Mouse (Mus musculus): ENCODE results near the gene Slc28a2. TPM values are rescaled to one million over a fixed set of nuclear protein-coding genes. Genes with fewer than 3 reads are reported as not detected.
"Not testable (repeated sequence)": the region's sequence is repeated elsewhere in the genome, so short reads cannot be mapped to it uniquely, and the experiment has no call there.

The Slc28a2 gene
- polyA plus RNA-seq, 1 experiment, result 25.8 TPM

GRCm38 (mm10) chr2:122382121-122382520, 44.2 kb upstream of the Slc28a2 start:
- Histone ChIP-seq H3K27ac (ENCODE audit: control insufficient read depth, insufficient read depth, low read depth, low read length, poor library complexity) (no peak overlapping the region), H3K4me3 (replicated peaks; ENCODE audit: control insufficient read depth, low read depth, low read length) (no peak overlapping the region), H3K4me1 (ENCODE audit: control insufficient read depth, insufficient read depth, low read length) (no peaks in the 10 kb centered on the region)
- 60% methylated on average over 6 of the region's 6 CpGs for WGBS
- no peak for TF ChIP-seq POLR2A (IDR thresholded peaks at IDR 0.05; ENCODE audit: borderline replicate concordance, control insufficient read depth, low read depth, low read length)

- TF ChIP-seq CTCF (IDR thresholded peaks at IDR 0.05; ENCODE audit: control insufficient read depth, insufficient read depth, low read length), result no peak
- no peak for TF ChIP-seq POLR2A (IDR thresholded peaks at IDR 0.05; ENCODE audit: borderline replicate concordance, control insufficient read depth, low read depth, low read length)
- no peak overlapping the region for H3K27ac ChIP-seq (ENCODE audit: control insufficient read depth, insufficient read depth, low read depth, low read length, poor library complexity)
- H3K4me3 ChIP-seq (replicated peaks; ENCODE audit: control insufficient read depth, low read depth, low read length), result no peak overlapping the region
- 48% methylated on average over 3 of the region's 3 CpGs for WGBS
- H3K4me1 ChIP-seq (ENCODE audit: control insufficient read depth, insufficient read depth, low read length), result no peaks in the 10 kb centered on the region
Measured at GRCm38 (mm10) chr2:122385095-122385494, 41.2 kb upstream of the Slc28a2 start.

GRCm38 (mm10) chr2:122387135-122387534, 39.1 kb upstream of the Slc28a2 start:
- H3K27ac ChIP-seq (ENCODE audit: control insufficient read depth, insufficient read depth, low read depth, low read length, poor library complexity); H3K4me1 ChIP-seq (ENCODE audit: control insufficient read depth, insufficient read depth, low read length): not testable (repeated sequence)
- 84% methylated on average over 3 of the region's 3 CpGs for WGBS

GRCm38 (mm10) chr2:122396150-122396549, 30.1 kb upstream of the Slc28a2 start:
- Histone ChIP-seq H3K4me1 (ENCODE audit: control insufficient read depth, insufficient read depth, low read length) (no peaks in the 10 kb centered on the region; the same call in 1 of the 2 replicates), H3K4me3 (replicated peaks; ENCODE audit: control insufficient read depth, low read depth, low read length) (no peak overlapping the region), H3K27ac (ENCODE audit: control insufficient read depth, insufficient read depth, low read depth, low read length, poor library complexity) (no peak overlapping the region)
- 82% methylated on average over 1 of the region's 1 CpGs for WGBS
- TF ChIP-seq POLR2A (IDR thresholded peaks at IDR 0.05; ENCODE audit: borderline replicate concordance, control insufficient read depth, low read depth, low read length) (no peak), CTCF (IDR thresholded peaks at IDR 0.05; ENCODE audit: control insufficient read depth, insufficient read depth, low read length) (no peak)

More at GRCm38 (mm10) chr2:122387135-122387534, 39.1 kb upstream of the Slc28a2 start:
- H3K4me3 ChIP-seq (replicated peaks; ENCODE audit: control insufficient read depth, low read depth, low read length), result not testable (repeated sequence)

GRCm38 (mm10) chr2:122407607-122408006, 18.7 kb upstream of the Slc28a2 start:
- Histone ChIP-seq H3K4me1 (ENCODE audit: control insufficient read depth, insufficient read depth, low read length) (no peaks in the 10 kb centered on the region), H3K4me3 (replicated peaks; ENCODE audit: control insufficient read depth, low read depth, low read length) (no peak overlapping the region), H3K27ac (ENCODE audit: control insufficient read depth, insufficient read depth, low read depth, low read length, poor library complexity) (no peak overlapping the region)
- TF ChIP-seq POLR2A (IDR thresholded peaks at IDR 0.05; ENCODE audit: borderline replicate concordance, control insufficient read depth, low read depth, low read length), result no peak
- TF ChIP-seq CTCF (IDR thresholded peaks at IDR 0.05; ENCODE audit: control insufficient read depth, insufficient read depth, low read length), result no peak
- 28% methylated on average over 2 of the region's 2 CpGs for WGBS

- Histone ChIP-seq H3K4me3 (replicated peaks; ENCODE audit: control insufficient read depth, low read depth, low read length) (no peak overlapping the region), H3K4me1 (ENCODE audit: control insufficient read depth, insufficient read depth, low read length) (no peaks in the 10 kb centered on the region), H3K27ac (ENCODE audit: control insufficient read depth, insufficient read depth, low read depth, low read length, poor library complexity) (no peak overlapping the region)
- 11% methylated on average over 7 of the region's 7 CpGs for WGBS
- TF ChIP-seq CTCF (IDR thresholded peaks at IDR 0.05; ENCODE audit: control insufficient read depth, insufficient read depth, low read length) (no peak), POLR2A (IDR thresholded peaks at IDR 0.05; ENCODE audit: borderline replicate concordance, control insufficient read depth, low read depth, low read length) (no peak)
Measured at GRCm38 (mm10) chr2:122408928-122409327, 17.3 kb upstream of the Slc28a2 start.

- H3K4me1 ChIP-seq (ENCODE audit: control insufficient read depth, insufficient read depth, low read length); H3K4me3 ChIP-seq (replicated peaks; ENCODE audit: control insufficient read depth, low read depth, low read length); H3K27ac ChIP-seq (ENCODE audit: control insufficient read depth, insufficient read depth, low read depth, low read length, poor library complexity): not testable (repeated sequence)
- 74% methylated on average over 2 of the region's 2 CpGs for WGBS
Measured at GRCm38 (mm10) chr2:122426645-122427044, 368 bp downstream of the Slc28a2 start.

- H3K4me1 ChIP-seq (ENCODE audit: control insufficient read depth, insufficient read depth, low read length); H3K4me3 ChIP-seq (replicated peaks; ENCODE audit: control insufficient read depth, low read depth, low read length); H3K27ac ChIP-seq (ENCODE audit: control insufficient read depth, insufficient read depth, low read depth, low read length, poor library complexity): not testable (repeated sequence)
- WGBS, result 31% methylated on average over 5 of the region's 5 CpGs
Measured at GRCm38 (mm10) chr2:122438706-122439482, 12.6 kb downstream of the Slc28a2 start.

- not testable (repeated sequence) for H3K4me1 ChIP-seq (ENCODE audit: control insufficient read depth, insufficient read depth, low read length); H3K27ac ChIP-seq (ENCODE audit: control insufficient read depth, insufficient read depth, low read depth, low read length, poor library complexity); H3K4me3 ChIP-seq (replicated peaks; ENCODE audit: control insufficient read depth, low read depth, low read length)
- WGBS, result 0% methylated on average over 3 of the region's 3 CpGs
Measured at GRCm38 (mm10) chr2:122440521-122440920, 14.2 kb downstream of the Slc28a2 start.
